Mouse (Mus musculus): ENCODE results near the gene Dync1li2.

DNA sequence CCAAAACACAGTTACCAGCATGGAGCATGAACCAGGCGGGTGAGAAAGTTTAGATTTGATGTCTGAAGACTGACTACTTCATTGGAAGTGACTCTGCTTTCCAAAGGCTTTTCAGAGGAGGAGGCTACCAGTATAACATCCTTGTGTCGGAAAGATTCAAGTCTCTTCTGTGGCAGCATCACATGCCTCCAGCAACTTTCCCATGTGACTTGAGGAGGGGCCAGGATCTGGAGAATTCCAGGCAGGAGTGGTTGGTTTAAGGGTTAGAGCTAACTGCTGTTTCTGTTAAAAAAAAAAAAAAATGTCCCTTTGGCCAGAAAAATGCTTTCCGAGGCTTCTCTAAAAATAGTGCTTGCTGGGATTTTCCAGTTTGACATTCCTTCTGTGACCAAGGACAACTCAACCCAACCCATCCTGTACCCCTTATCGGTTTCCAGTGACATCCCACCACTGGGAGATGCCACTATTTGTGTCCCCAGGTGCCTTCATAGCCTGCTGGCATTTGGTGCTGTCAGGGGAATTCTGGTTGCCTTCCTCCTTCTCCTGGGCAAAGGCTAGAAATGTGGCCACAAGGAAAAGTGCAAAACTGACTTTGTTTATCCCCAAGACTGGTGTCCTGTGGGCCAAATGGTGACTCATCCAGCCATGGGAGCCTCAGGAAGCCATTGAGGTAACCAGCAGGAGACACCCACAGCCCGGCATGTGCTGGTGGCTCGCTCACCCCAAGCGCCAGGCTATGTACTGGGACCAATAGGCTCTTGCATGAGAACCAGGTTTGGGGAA, 34.3 kb downstream of the Dync1li2 start:
- TF ChIP-seq POLR2A (IDR thresholded peaks at IDR 0.05; ENCODE audit: insufficient read depth, low read depth, low read length) = no peak
- no peak for TF ChIP-seq CTCF (IDR thresholded peaks at IDR 0.05)
- TF ChIP-seq EP300 (IDR thresholded peaks at IDR 0.05; ENCODE audit: insufficient read depth, low read depth, low read length) = no peak
